Mouse (Mus musculus): ENCODE results near the gene Cep97. TPM values are rescaled to one million over a fixed set of nuclear protein-coding genes. Genes with fewer than 3 reads are reported as not detected.

The Cep97 gene
- total and polyA plus RNA-seq, 3 experiments, result 10.7 to 11.1 TPM; not detected in 1

DNA sequence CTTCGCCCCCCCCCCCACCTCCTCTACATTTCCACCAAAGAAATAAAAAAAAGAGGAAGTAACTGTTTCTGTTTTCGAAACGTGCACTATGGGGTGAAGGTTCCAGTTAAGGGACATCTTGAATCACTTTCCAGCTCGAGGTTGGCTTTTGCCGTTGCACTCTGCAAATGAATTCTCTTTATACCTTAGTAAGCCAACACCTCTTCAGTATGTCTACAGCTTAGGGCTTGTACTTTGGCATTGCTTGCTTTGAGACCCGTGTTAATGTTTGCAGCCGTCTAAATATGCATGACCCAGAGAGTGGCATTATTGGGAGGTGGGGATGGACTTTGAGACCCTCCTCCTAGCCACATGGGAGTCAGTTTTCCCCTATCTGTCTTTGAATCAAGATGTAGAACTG is 42.2 kb downstream of the Cep97 start:
- peak; percentile 84 for DNase-seq (ENCODE audit: low read depth, low spot score)
- TF ChIP-seq JUND (IDR thresholded peaks at IDR 0.05; ENCODE audit: low read depth, low read length) (no peak), ZNF384 (IDR thresholded peaks at IDR 0.05; ENCODE audit: low read depth, low read length) (peak; percentile 77; the same call in 1 of the 2 replicates), POLR2AphosphoS2 (IDR thresholded peaks at IDR 0.05; ENCODE audit: low read length) (no peak), GATA1 (IDR thresholded peaks at IDR 0.05; ENCODE audit: low read depth, low read length) (no peak), EP300 (IDR thresholded peaks at IDR 0.05; ENCODE audit: low read depth in 1 of 2, low read length in 2 of 2) (peak; percentile 7 to 24; a peak in 1 of 4 replicates), ZMIZ1 (IDR thresholded peaks at IDR 0.05; ENCODE audit: low read depth, low read length) (0 out of 2 replicates have a peak, but pooled peaks have one; percentile 26), POLR2AphosphoS5 (IDR thresholded peaks at IDR 0.05; ENCODE audit: borderline replicate concordance, low read depth, low read length) (no peak), BHLHE40 (IDR thresholded peaks at IDR 0.05; ENCODE audit: borderline replicate concordance, low read depth, low read length) (peak; percentile 80; the same call in 1 of the 2 replicates), TAL1 (IDR thresholded peaks at IDR 0.05; ENCODE audit: low read length) (no peak), MAZ (IDR thresholded peaks at IDR 0.05; ENCODE audit: low read depth, low read length) (peak; percentile 96), CTCF (IDR thresholded peaks at IDR 0.05 in 2 of 3, conservative IDR thresholded peaks at IDR 0.05 in 1 of 3; ENCODE audit: control insufficient read depth in 1 of 3, insufficient read depth in 1 of 3, low read depth in 2 of 3, low read length in 3 of 3, poor library complexity in 1 of 3, severe bottlenecking in 1 of 3) (no peak), HCFC1 (IDR thresholded peaks at IDR 0.05; ENCODE audit: low read depth, low read length) (no peak), NELFE (IDR thresholded peaks at IDR 0.05; ENCODE audit: low read depth, low read length) (no peak), NRF1 (IDR thresholded peaks at IDR 0.05; ENCODE audit: insufficient read depth, low read depth, low read length, poor library complexity, severe bottlenecking) (no peak), MYC (IDR thresholded peaks at IDR 0.05; ENCODE audit: low read depth, low read length) (peak; percentile 56), MEF2A (IDR thresholded peaks at IDR 0.05; ENCODE audit: extremely low read depth, insufficient replicate concordance, low read depth, low read length, poor library complexity, severe bottlenecking) (no peak), MXI1 (IDR thresholded peaks at IDR 0.05; ENCODE audit: low read depth, low read length) (peak; percentile 66), TCF12 (IDR thresholded peaks at IDR 0.05; ENCODE audit: low read depth, low read length) (0 out of 2 replicates have a peak, but pooled peaks have one; percentile 6), USF1 (IDR thresholded peaks at IDR 0.05; ENCODE audit: low read depth, low read length) (no peak), ZC3H11A (IDR thresholded peaks at IDR 0.05; ENCODE audit: low read depth, low read length) (no peak), ETS1 (IDR thresholded peaks at IDR 0.05; ENCODE audit: low read depth, low read length) (peak; percentile 60; the same call in 1 of the 2 replicates), RAD21 (IDR thresholded peaks at IDR 0.05; ENCODE audit: low read depth, low read length) (no peak), ELF1 (IDR thresholded peaks at IDR 0.05; ENCODE audit: low read depth, low read length) (no peak), MAFK (IDR thresholded peaks at IDR 0.05; ENCODE audit: borderline replicate concordance, low read depth, low read length) (no peak), MAX (IDR thresholded peaks at IDR 0.05; ENCODE audit: low read length) (peak; percentile 62; the same call in 1 of the 2 replicates), SIN3A (IDR thresholded peaks at IDR 0.05; ENCODE audit: low read length) (peak; percentile 79), CHD1 (IDR thresholded peaks at IDR 0.05; ENCODE audit: low read depth, low read length) (peak; percentile 78), CHD2 (IDR thresholded peaks at IDR 0.05; ENCODE audit: low read length) (no peak), E2F4 (IDR thresholded peaks at IDR 0.05; ENCODE audit: borderline replicate concordance, low read depth, low read length) (no peak)
- peak overlapping the region; percentile 78 for H3K27ac ChIP-seq (ENCODE audit: control insufficient read depth, low read depth, low read length)
- peaks cover 17 to 33% of the 10 kb centered on the region in 2 experiments for H3K4me1 ChIP-seq (ENCODE audit: control insufficient read depth in 1 of 2, insufficient read depth in 2 of 2, low read length in 2 of 2)
- H3K9me3 ChIP-seq (replicated peaks; ENCODE audit: insufficient read depth, low read length), result no peaks in the 10 kb centered on the region
- no peaks in the 10 kb centered on the region for H3K27me3 ChIP-seq (ENCODE audit: control insufficient read depth in 1 of 2, insufficient read depth in 2 of 2, low read length in 2 of 2)
- peaks cover 2% of the 10 kb centered on the region; the same call in 1 of the 2 replicates for H3K79me2 ChIP-seq (ENCODE audit: control insufficient read depth, insufficient read depth, low read length, poor library complexity)
- peaks cover 0 to 32% of the 10 kb centered on the region in 2 experiments; a peak in 2 of 4 replicates for H3K36me3 ChIP-seq (ENCODE audit: control insufficient read depth in 1 of 2, insufficient read depth in 2 of 2, low read length in 2 of 2)
- peak overlapping the region; percentile 53 to 64 for H3K4me3 ChIP-seq (ENCODE audit: control insufficient read depth in 1 of 2, insufficient read depth in 1 of 2, low read depth in 2 of 2, low read length in 2 of 2)
- peak overlapping the region; percentile 21; the same call in 1 of the 2 replicates for H3K9ac ChIP-seq (ENCODE audit: control insufficient read depth, low read depth, low read length, poor library complexity, severe bottlenecking)

All from MEL (cell line).